Mouse (Mus musculus): ENCODE results near the gene Nid1. TPM values are rescaled to one million over a fixed set of nuclear protein-coding genes. Genes with fewer than 3 reads are reported as not detected.

Gene Nid1
- polyA plus RNA-seq, 1 experiment: 8.4 TPM

DNA sequence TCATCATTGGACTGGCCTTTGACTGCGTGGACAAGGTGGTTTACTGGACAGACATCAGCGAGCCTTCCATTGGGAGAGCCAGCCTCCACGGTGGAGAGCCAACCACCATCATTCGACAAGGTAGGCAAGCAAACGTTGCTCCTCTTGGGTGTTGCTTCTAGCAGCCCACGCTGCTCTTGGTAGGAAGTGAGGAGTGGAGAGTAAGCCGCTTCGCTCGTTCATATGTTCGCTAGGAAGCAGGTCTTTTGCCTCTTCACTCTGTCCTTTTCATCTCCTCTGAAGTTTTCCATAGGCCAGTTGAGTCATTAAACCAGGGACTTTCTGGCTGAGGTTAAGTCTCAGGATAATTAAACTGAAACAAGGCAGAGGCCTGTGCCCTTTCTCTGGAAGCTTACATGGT, 65.1 kb downstream of the Nid1 start:
- Histone ChIP-seq H3K27ac (ENCODE audit: insufficient read depth, low read length) (no peak overlapping the region), H3K4me1 (ENCODE audit: control insufficient read depth, insufficient read depth, low read length) (no peaks in the 10 kb centered on the region; the same call in 1 of the 2 replicates), H3K4me3 (ENCODE audit: insufficient read depth, low read length) (no peak overlapping the region)
- no peak for TF ChIP-seq POLR2A (IDR thresholded peaks at IDR 0.05; ENCODE audit: extremely low read depth, insufficient read depth, low read length)
- no peak for TF ChIP-seq CTCF (IDR thresholded peaks at IDR 0.05; ENCODE audit: extremely low read depth, insufficient read depth, low read length)

DNA sequence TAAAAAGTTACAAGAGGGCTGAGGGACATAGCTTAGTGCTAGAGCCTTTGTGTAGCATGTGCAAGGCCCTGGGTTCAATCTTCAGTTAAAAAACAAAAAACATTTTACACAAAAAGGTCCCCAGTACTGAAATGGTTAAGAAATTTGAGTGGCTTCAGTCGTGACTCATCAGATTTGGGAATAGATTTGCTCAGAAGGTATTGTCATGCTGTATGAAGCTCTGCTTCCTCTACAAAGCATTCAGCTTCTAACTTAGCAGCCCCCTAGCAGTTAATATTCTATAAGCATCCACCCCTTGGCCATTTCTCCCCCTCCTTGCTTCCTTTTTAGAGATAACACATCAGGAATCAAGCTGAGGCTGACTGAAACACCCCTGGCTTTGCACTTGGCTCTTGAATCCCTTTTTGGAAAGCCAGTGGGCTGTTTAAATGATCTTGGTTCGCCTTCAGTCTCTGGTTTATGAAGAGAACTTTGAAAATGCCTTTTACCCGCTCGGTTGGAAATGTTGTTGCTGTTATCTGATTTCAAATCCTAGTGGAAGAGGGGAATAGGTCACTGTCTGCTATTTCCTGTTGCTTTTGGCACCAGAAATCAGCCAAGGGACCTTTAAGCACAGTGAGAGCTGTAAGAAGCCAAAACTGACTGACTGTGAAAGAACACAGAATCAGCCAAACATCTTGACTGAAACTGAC, 66.5 kb downstream of the Nid1 start:
- H3K4me1 ChIP-seq (ENCODE audit: control insufficient read depth, insufficient read depth, low read length): no peaks in the 10 kb centered on the region; the same call in 1 of the 2 replicates

DNA sequence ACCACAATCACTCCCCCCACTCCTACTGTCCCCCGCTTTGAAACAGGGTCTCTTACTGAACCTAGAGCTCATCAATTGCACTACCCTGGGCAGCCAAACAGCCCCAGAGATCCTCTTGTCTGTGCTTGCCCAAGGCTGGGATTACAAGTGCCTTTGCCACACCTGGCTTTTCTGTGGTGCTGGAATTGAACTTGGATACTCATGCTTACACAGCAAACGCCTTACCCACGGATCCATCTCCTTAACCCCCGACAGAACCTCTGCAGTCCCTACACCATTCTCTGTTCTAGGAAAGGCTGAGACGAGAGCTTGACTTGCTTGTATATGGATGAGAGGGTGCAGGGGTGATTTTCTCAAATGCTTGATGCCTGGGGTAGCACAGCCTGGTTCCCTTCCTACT, 67.7 kb downstream of the Nid1 start:
- TF ChIP-seq CTCF (IDR thresholded peaks at IDR 0.05; ENCODE audit: extremely low read depth, insufficient read depth, low read length): no peak
- no peak for TF ChIP-seq POLR2A (IDR thresholded peaks at IDR 0.05; ENCODE audit: extremely low read depth, insufficient read depth, low read length)
- Histone ChIP-seq H3K4me1 (ENCODE audit: control insufficient read depth, insufficient read depth, low read length) (no peaks in the 10 kb centered on the region; the same call in 1 of the 2 replicates), H3K4me3 (ENCODE audit: insufficient read depth, low read length) (no peak overlapping the region), H3K27ac (ENCODE audit: insufficient read depth, low read length) (no peak overlapping the region)

More for the DNA sequence above, 66.5 kb downstream of the Nid1 start:
- no peak for TF ChIP-seq CTCF (IDR thresholded peaks at IDR 0.05; ENCODE audit: extremely low read depth, insufficient read depth, low read length)
- TF ChIP-seq POLR2A (IDR thresholded peaks at IDR 0.05; ENCODE audit: extremely low read depth, insufficient read depth, low read length): no peak
- Histone ChIP-seq H3K27ac (ENCODE audit: insufficient read depth, low read length) (no peak overlapping the region), H3K4me3 (ENCODE audit: insufficient read depth, low read length) (no peak overlapping the region)

DNA sequence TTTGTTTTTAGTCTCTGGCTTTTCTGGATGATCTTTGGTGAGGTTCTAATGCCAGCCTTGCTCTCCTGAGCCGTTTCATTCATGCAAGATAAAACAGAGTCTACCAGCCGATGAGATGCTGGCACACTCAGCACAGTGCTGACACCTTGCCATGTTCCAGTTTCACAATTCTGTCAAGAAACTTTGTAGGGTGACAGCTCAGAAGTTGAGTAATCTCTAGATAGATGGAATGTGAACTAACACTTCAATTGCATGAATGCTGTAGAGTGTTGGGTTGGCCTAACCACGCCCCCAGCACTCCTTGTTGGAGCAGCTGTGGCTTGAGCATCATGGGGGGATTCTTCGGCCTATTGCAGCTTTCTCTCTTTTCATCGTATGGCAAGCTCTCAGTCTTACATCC, 69.2 kb downstream of the Nid1 start:
- no peak for TF ChIP-seq POLR2A (IDR thresholded peaks at IDR 0.05; ENCODE audit: extremely low read depth, insufficient read depth, low read length)
- TF ChIP-seq CTCF (IDR thresholded peaks at IDR 0.05; ENCODE audit: extremely low read depth, insufficient read depth, low read length): no peak
- Histone ChIP-seq H3K4me3 (ENCODE audit: insufficient read depth, low read length) (no peak overlapping the region), H3K27ac (ENCODE audit: insufficient read depth, low read length) (no peak overlapping the region), H3K4me1 (ENCODE audit: control insufficient read depth, insufficient read depth, low read length) (no peaks in the 10 kb centered on the region; the same call in 1 of the 2 replicates)

DNA sequence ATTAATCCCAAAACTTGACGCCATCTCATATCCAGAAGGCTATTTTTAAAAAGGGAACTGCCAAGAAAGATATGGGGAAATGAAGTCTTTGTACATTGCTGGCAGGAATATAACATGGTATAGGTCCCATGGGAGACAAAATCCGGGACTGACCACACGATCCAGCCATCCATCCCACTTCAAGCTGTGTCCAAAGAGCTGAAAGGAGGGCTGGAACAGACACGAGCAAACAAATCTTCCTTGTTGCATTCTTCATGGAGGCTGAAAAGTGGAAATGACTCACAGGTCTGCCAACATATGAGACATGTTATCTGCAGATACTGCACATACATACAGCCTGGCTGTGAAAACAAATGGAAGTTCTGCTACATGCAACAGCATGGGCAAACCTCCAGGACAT, 77.5 kb downstream of the Nid1 start:
- no peaks in the 10 kb centered on the region for H3K4me1 ChIP-seq (ENCODE audit: control insufficient read depth, insufficient read depth, low read length)
- TF ChIP-seq POLR2A (IDR thresholded peaks at IDR 0.05; ENCODE audit: extremely low read depth, insufficient read depth, low read length): no peak
- no peak for TF ChIP-seq CTCF (IDR thresholded peaks at IDR 0.05; ENCODE audit: extremely low read depth, insufficient read depth, low read length)
- H3K4me3 ChIP-seq (ENCODE audit: insufficient read depth, low read length): no peak overlapping the region
- no peak overlapping the region for H3K27ac ChIP-seq (ENCODE audit: insufficient read depth, low read length)

DNA sequence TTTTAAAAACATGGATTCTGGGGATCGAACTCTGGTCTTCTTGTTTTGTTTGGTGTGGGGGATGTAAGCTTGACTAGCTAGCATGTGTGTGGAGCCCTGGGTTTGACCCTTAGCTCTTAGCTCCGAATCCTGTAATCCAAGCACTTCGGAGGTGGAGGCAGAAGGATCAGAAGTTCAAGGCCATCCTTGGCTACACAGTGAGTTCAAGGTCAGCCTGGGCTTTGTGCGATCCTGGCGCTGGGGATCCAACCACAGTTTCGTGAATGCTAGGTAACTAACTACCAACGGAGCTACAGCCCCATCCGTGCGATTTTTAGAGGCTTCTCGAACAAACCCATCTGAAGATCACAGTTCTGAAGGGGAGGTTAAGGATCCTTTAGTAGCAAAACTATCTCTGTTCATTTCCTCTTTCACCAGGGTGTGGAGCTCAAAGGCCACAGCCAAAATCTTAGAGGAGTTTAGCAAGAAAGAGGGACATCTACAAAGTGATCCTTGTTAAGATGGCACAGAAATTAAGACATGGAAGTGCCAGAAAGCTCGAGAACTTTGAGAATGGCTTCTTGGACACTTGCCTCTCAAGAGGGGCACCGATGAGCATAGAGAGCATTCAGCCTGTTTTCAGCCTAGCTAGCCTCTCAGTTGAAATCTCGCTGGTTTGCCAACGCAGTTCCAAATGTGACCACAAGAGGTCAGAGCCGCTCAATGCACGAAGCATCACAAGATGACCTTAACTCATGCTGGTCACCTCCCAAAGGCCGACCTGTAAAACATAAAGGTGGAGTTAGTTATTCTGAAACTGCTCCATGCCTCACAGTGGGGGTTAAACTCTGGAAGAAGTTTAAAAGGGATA, 79.2 kb downstream of the Nid1 start:
- Histone ChIP-seq H3K27ac (ENCODE audit: insufficient read depth, low read length) (no peak overlapping the region), H3K4me3 (ENCODE audit: insufficient read depth, low read length) (no peak overlapping the region), H3K4me1 (ENCODE audit: control insufficient read depth, insufficient read depth, low read length) (no peaks in the 10 kb centered on the region)
- TF ChIP-seq CTCF (IDR thresholded peaks at IDR 0.05; ENCODE audit: extremely low read depth, insufficient read depth, low read length): peak; percentile 96
- no peak for TF ChIP-seq POLR2A (IDR thresholded peaks at IDR 0.05; ENCODE audit: extremely low read depth, insufficient read depth, low read length)

DNA sequence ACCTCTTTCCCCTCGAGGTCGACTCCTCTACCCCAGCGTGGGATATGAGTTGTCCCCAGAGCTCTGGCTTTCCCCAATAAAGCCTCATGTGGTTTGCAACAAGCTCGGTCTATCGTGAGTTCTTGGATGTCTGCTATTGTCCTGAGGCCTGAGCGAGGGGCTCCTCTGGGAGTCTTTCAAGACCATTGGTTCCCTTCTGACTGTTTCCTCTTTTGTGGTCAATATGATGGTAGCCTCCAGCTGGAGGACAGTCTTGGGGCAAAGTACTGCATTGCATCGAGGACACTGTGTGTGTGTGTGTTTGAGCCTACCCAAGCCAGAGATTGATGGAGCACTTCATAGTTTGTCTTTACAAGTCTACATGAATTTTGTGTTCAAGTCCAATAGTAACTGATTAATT, 80.8 kb downstream of the Nid1 start:
- Histone ChIP-seq H3K4me3 (ENCODE audit: insufficient read depth, low read length) (no peak overlapping the region), H3K27ac (ENCODE audit: insufficient read depth, low read length) (no peak overlapping the region), H3K4me1 (ENCODE audit: control insufficient read depth, insufficient read depth, low read length) (no peaks in the 10 kb centered on the region)
- TF ChIP-seq CTCF (IDR thresholded peaks at IDR 0.05; ENCODE audit: extremely low read depth, insufficient read depth, low read length) (no peak), POLR2A (IDR thresholded peaks at IDR 0.05; ENCODE audit: extremely low read depth, insufficient read depth, low read length) (no peak)

DNA sequence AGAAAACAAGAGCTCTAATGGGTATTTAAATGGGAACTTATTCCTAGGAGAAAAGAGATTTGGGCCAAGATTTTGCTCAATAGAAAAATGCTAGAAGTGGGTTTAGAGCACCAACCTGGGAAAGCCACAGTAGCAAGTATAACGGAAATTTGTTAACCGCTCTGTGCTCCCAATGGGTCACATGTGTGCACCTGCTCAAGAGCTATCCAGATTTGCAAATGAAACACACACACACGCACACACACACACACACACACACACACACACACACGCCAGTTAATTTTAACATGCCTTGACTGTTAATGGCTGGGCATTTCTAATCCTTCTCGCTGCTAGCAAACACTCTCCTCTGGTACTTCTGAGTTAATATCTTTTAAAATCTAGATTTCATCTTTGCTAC, 83.1 kb downstream of the Nid1 start:
- no peak overlapping the region for H3K27ac ChIP-seq (ENCODE audit: insufficient read depth, low read length)
- no peak overlapping the region for H3K4me3 ChIP-seq (ENCODE audit: insufficient read depth, low read length)
- no peaks in the 10 kb centered on the region for H3K4me1 ChIP-seq (ENCODE audit: control insufficient read depth, insufficient read depth, low read length)
- TF ChIP-seq CTCF (IDR thresholded peaks at IDR 0.05; ENCODE audit: extremely low read depth, insufficient read depth, low read length) (no peak), POLR2A (IDR thresholded peaks at IDR 0.05; ENCODE audit: extremely low read depth, insufficient read depth, low read length) (no peak)

DNA sequence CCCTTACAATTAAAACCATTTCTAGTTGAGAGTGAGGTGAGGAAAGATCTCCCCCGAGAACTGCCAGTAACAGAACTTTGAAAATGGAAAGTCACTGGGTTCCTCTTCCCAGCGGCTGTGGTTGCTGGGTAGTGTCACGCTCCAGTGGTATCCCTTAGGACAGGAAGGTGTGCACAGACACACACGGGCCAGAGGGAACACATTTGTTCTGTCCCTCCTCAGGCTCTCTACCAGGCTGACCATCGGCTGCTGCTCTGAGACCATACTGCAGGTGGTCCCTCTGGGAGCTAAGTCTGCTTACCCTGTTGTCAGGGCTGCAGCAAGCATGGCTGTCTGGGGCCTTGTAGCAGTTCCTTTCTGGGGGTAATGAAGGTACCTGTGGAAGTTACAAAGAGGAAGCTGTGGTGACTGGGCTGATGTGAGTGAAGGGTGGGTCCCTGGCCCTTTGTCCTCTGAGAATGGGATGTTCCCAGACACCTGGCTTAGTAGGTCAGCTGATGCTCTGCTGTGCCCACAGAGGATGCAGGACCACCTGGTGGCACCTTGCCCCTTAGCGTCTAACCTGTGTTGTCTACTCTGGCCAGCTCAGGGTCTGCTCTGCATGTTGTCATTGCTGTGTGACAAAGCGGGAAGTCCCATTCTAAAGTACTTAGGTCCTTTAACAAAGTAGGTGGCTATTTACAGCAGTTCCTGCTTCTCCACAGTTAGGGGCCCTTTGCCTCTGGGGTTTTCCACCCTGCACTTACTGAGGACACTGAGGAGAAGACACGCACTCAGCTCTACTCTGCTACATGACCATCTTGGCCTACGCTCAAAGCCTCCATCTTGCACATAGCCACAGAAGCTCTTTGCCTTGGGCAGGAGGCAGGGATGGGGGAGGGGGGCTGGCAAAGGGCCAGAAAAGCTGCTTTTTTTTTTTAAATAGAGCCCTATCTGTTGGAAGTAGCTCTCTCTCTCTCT, 86.6 kb downstream of the Nid1 start:
- no peak overlapping the region for H3K4me3 ChIP-seq (ENCODE audit: insufficient read depth, low read length)
- no peaks in the 10 kb centered on the region for H3K4me1 ChIP-seq (ENCODE audit: control insufficient read depth, insufficient read depth, low read length)
- TF ChIP-seq POLR2A (IDR thresholded peaks at IDR 0.05; ENCODE audit: extremely low read depth, insufficient read depth, low read length): no peak
- TF ChIP-seq CTCF (IDR thresholded peaks at IDR 0.05; ENCODE audit: extremely low read depth, insufficient read depth, low read length): no peak
- no peak overlapping the region for H3K27ac ChIP-seq (ENCODE audit: insufficient read depth, low read length)
